Mouse (Mus musculus): ENCODE results near the gene Six3. TPM values are rescaled to one million over a fixed set of nuclear protein-coding genes. Genes with fewer than 3 reads are reported as not detected.

Six3 gene
- polyA plus RNA-seq, 1 experiment from 2014 or later, result 26.1 TPM

GRCm38 (mm10) chr17:85633619-85634018, 20.2 kb downstream of the Six3 start:
- no peak for ATAC-seq (ENCODE audit: low FRiP score)
- Histone ChIP-seq H3K27ac (no peak overlapping the region), H3K4me1 (peaks cover 19% of the 10 kb centered on the region), H3K36me3 (replicated peaks) (no peaks in the 10 kb centered on the region), H3K9ac (no peak overlapping the region), H3K9me3 (no peaks in the 10 kb centered on the region), H3K4me3 (replicated peaks) (no peak overlapping the region), H3K27me3 (peaks cover 66% of the 10 kb centered on the region), H3K4me2 (no peak overlapping the region)
- WGBS, result 2% methylated on average over 13 of the region's 13 CpGs

- no peaks in the 10 kb centered on the region for H3K4me1 ChIP-seq
- H3K9me3 ChIP-seq, result no peaks in the 10 kb centered on the region
- no peak for ATAC-seq (ENCODE audit: low FRiP score)
- H3K27ac ChIP-seq, result no peak overlapping the region
- H3K4me2 ChIP-seq, result no peak overlapping the region
- H3K27me3 ChIP-seq, result peaks cover 55% of the 10 kb centered on the region
- no peak overlapping the region for H3K4me3 ChIP-seq (replicated peaks)
- H3K9ac ChIP-seq, result no peak overlapping the region
- WGBS, result 82% methylated on average over 6 of the region's 6 CpGs
- H3K36me3 ChIP-seq (replicated peaks), result no peaks in the 10 kb centered on the region
Measured at GRCm38 (mm10) chr17:85637876-85638275, 24.5 kb downstream of the Six3 start.

GRCm38 (mm10) chr17:85645312-85645711, 31.9 kb downstream of the Six3 start:
- peak; percentile 51 for ATAC-seq (ENCODE audit: low FRiP score)
- peak overlapping the region; percentile 63; the same call in 1 of the 2 replicates for H3K27ac ChIP-seq
- H3K9ac ChIP-seq, result peak overlapping the region; percentile 44; the same call in 1 of the 2 replicates
- WGBS, result 5% methylated on average over 10 of the region's 12 CpGs
- H3K9me3 ChIP-seq, result no peaks in the 10 kb centered on the region
- no peaks in the 10 kb centered on the region for H3K36me3 ChIP-seq (replicated peaks)
- H3K4me3 ChIP-seq (replicated peaks), result peak overlapping the region; percentile 39
- peaks cover 84% of the 10 kb centered on the region for H3K27me3 ChIP-seq
- H3K4me1 ChIP-seq, result peaks cover 17% of the 10 kb centered on the region
- H3K4me2 ChIP-seq, result peak overlapping the region; percentile 67

GRCm38 (mm10) chr17:85645718-85646665, 32.6 kb downstream of the Six3 start:
- H3K9me3 ChIP-seq, result no peaks in the 10 kb centered on the region
- no peaks in the 10 kb centered on the region for H3K36me3 ChIP-seq (replicated peaks)
- peaks cover 89% of the 10 kb centered on the region for H3K27me3 ChIP-seq
- H3K4me1 ChIP-seq, result peaks cover 17% of the 10 kb centered on the region
- peak overlapping the region; percentile 67 for H3K4me2 ChIP-seq
- ATAC-seq (ENCODE audit: low FRiP score), result peak; percentile 89
- H3K9ac ChIP-seq, result peak overlapping the region; percentile 44; the same call in 1 of the 2 replicates
- H3K27ac ChIP-seq, result peak overlapping the region; percentile 63
- H3K4me3 ChIP-seq (replicated peaks), result peak overlapping the region; percentile 39
- 1% methylated on average over 35 of the region's 36 CpGs for WGBS

- Histone ChIP-seq H3K4me2 (no peak overlapping the region), H3K4me1 (peaks cover 8% of the 10 kb centered on the region; the same call in 1 of the 2 replicates), H3K27ac (no peak overlapping the region), H3K36me3 (replicated peaks) (no peaks in the 10 kb centered on the region), H3K9ac (no peak overlapping the region), H3K4me3 (replicated peaks) (no peak overlapping the region), H3K9me3 (no peaks in the 10 kb centered on the region), H3K27me3 (peaks cover 44% of the 10 kb centered on the region)
- ATAC-seq (ENCODE audit: low FRiP score), result no peak
- WGBS, result 93% methylated on average over 1 of the region's 1 CpGs
Measured at GRCm38 (mm10) chr17:85660016-85660415, 46.6 kb downstream of the Six3 start.

GRCm38 (mm10) chr17:85661521-85661920, 48.1 kb downstream of the Six3 start:
- 77% methylated on average over 5 of the region's 5 CpGs for WGBS
- peaks cover 56% of the 10 kb centered on the region for H3K27me3 ChIP-seq

GRCm38 (mm10) chr17:85664202-85664601, 50.8 kb downstream of the Six3 start:
- H3K4me3 ChIP-seq (replicated peaks), result no peak overlapping the region
- H3K4me2 ChIP-seq, result peak overlapping the region; percentile 58
- H3K27me3 ChIP-seq, result peaks cover 56% of the 10 kb centered on the region
- no peaks in the 10 kb centered on the region for H3K36me3 ChIP-seq (replicated peaks)
- no peaks in the 10 kb centered on the region for H3K9me3 ChIP-seq
- no peak overlapping the region for H3K9ac ChIP-seq
- no peak overlapping the region for H3K27ac ChIP-seq
- ATAC-seq (ENCODE audit: low FRiP score), result no peak
- H3K4me1 ChIP-seq, result peaks cover 8% of the 10 kb centered on the region; the same call in 1 of the 2 replicates
- 24% methylated on average over 2 of the region's 2 CpGs for WGBS

More at GRCm38 (mm10) chr17:85661521-85661920, 48.1 kb downstream of the Six3 start:
- Histone ChIP-seq H3K4me3 (replicated peaks) (no peak overlapping the region), H3K36me3 (replicated peaks) (no peaks in the 10 kb centered on the region), H3K4me1 (peaks cover 8% of the 10 kb centered on the region; the same call in 1 of the 2 replicates), H3K9ac (no peak overlapping the region), H3K27ac (no peak overlapping the region), H3K9me3 (no peaks in the 10 kb centered on the region), H3K4me2 (no peak overlapping the region)
- ATAC-seq (ENCODE audit: low FRiP score), result no peak

- H3K36me3 ChIP-seq (replicated peaks), result no peaks in the 10 kb centered on the region
- H3K4me3 ChIP-seq (replicated peaks), result peak overlapping the region; percentile 35
- peak overlapping the region; percentile 58 for H3K4me2 ChIP-seq
- peaks cover 52% of the 10 kb centered on the region for H3K27me3 ChIP-seq
- H3K9ac ChIP-seq, result peak overlapping the region; percentile 38; the same call in 1 of the 2 replicates
- 1% methylated on average over 20 of the region's 20 CpGs for WGBS
- peak; percentile 83 for ATAC-seq (ENCODE audit: low FRiP score)
- no peak overlapping the region for H3K27ac ChIP-seq
- H3K9me3 ChIP-seq, result no peaks in the 10 kb centered on the region
- peaks cover 8% of the 10 kb centered on the region; the same call in 1 of the 2 replicates for H3K4me1 ChIP-seq
Measured at GRCm38 (mm10) chr17:85664618-85665320, 51.4 kb downstream of the Six3 start.

Other genes starting within 250 kb of the Six3 start
- gene Six2, start 74.7 kb downstream of the Six3 start, polyA plus RNA-seq (2016; fragmentation: Nextera tagmentation; extraction: Ambion mirVana), result 6.9 and 9.5 TPM in 2 replicates